Mouse (Mus musculus) heart, postnatal 4 days (tissue): ENCODE results near the gene Zfp385a. TPM values are rescaled to one million over a fixed set of nuclear protein-coding genes. Genes with fewer than 3 reads are reported as not detected.

ENCODE experiments used
- DNase-seq: peaks from one replicate; pipeline ENCODE4 v3.0.0; 2021
- total RNA-seq, 2 experiments: library from RNA; stranded (reverse); gene quantifications; 2 replicates each; pipeline ENCODE4 v1.2.3; 2021

Gene Zfp385a
- 10 to 100 TPM; 21.9 to 22.0 TPM for total RNA-seq

DNA sequence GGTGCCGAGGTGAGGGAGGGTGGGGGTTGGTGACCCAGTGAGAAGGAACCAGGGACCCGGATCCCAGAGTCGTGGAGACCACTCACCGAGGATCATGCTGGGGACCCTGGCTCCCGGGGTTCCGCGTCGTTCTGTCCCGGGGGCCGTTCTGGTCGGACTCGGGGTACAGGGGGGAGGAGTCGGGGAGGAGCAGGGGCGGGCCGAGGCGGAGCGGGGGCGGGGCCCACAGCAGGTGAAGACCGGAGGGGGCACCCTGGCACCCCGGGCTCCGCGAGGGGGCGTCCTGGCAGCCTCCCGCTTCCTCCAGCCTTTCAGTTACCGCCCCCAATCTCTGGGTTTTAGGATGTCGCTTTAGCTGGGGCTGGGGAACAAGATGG lies at the start of gene Zfp385a:
Zfp385a (minus strand) TSS at position 133 of the 377 bp plus-strand sequence.
- peak; percentile 44 for DNase-seq

DNA sequence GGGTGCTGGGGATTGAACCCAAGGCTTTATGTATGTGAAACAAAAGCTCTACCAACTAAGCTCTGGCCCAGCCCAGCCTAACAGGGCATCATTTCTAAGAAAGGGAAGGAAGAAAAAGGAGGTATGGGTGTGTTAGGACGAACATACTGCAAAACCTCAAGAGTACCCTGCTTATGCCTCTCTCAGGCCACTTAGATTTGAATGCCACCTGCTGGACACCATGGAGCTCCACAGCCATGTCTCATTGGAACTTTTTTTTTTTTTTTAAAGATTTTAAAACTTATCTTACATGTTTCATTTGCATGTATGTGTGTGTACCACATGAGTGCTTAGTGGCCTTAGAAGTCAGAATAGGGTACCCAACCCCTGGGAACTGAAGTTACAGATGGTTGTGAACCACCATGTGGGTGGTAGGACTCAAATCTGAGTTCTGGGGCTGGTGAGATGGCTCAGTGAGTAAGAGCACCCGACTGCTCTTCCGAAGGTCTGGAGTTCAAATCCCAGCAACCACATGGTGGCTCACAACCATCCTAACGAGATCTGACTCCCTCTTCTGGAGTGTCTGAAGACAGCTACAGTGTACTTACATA lies 48.8 kb upstream of the Zfp385a start:
- no peak for DNase-seq

DNA sequence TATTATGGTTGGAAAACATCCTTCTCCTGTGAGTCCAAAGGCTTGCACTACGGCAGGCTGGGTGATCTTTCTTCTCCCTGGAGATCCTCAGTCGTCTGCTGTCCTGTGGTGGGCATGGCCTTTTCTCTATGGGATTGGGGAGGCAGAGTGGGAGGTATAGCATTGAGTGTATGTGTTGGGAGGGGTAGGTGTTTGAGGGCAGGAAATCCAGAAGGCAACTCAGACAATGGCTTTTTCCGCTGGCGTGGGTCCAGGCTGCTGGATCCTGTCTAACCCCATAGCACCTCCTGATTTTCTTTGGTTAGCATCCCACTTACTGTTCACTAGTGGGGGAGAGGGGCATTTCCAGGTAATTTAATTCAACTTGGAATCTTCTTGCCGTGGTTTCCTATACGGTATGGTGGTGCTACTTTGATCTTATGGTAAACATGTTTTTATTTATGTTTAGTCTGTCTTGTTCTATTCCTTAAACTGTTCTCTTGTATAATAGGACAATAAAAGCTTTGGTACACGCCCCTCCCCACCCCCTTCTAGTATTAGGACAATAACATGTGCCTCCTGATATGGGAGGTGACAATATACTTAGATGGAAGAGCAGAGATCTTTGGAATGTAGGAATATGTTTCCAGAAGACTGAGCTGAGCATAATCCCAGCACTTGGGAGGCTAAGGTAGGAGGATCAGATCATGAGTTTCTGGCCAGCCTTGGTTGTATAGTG lies 44.0 kb upstream of the Zfp385a start:
- peak; percentile 84 for DNase-seq

DNA sequence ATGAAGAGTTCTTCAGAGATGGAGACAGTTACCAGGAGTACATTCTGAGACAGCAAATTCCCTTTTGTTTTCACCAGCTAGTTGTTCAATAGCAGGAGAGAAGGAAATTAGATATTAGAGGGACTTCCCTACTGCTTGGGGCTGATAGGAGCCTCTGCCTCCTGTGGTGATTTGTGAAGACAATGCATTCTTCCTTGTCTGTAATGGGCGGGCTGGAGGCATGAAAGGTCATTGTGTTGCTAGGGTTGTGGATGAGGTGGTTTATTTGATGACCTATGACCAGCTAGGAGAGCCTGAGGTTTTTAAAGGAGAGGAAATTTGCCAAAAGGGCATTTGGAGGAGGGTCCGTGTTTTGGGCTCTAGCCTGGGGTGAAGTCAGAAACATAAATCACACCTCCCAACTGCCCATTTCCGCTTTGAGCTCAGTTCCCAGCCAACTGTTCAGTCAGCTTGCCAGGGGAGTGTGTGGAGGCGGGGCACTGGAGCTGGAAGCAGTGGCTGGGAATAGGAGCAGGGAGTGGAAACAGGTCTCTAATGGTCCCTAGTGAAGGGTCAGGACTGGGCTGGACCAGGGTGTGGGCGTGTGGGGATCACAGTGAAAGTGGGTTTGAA lies 43.0 kb upstream of the Zfp385a start:
- DNase-seq: peak; percentile 79

DNA sequence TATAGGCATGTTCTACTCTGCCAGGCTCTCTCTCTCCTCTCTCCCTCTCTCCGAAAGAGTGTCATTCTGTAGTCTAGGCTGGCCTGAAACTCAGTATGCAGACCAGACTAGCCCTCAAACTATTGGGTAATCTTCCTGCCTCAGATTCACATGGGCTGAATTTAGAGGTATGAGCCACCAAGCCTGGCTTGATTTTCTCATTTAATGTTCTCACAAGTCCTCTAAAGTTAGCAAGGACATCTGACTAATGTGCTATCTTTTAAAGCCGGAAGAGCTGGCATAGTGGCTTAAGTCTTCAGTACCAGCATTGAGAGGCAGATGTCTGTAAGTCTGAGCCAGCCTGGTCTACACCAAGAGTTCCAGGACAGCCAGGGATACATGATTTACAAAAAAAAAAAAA lies 42.2 kb upstream of the Zfp385a start:
- no peak for DNase-seq

DNA sequence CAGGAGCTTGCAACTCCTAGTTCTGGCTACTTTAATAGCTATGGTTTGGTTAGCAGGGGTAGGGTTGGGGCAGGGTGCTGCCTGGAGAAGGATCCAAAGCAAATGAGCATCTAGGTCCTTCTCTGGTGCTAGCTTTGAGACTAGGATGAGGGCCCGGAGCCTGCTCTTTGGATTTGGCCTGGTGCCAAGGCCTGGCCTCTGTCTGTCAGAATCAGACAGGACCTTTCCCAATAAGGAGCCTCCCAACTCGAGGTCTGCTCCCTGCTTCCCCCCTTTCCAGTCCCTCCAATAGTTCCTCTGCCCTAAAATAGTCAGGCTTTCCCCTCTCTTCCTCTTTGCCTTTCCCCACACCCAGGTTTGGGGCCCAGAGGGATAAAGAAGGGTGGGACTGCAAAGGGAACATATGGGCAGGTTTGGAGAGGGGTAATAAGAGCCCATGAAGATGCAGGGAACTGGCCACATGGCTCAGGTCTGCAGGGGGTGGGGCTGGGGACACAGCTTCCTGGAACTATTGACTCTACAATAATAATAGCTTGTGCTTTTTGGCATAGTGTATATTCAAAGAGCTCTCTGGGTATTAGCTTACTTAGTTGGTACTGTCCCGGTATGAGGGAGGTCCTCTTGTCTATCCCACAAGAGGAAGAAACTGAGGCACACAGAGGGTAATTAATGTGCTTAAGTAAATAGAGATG lies 38.9 kb upstream of the Zfp385a start:
- DNase-seq: peak; percentile 57

DNA sequence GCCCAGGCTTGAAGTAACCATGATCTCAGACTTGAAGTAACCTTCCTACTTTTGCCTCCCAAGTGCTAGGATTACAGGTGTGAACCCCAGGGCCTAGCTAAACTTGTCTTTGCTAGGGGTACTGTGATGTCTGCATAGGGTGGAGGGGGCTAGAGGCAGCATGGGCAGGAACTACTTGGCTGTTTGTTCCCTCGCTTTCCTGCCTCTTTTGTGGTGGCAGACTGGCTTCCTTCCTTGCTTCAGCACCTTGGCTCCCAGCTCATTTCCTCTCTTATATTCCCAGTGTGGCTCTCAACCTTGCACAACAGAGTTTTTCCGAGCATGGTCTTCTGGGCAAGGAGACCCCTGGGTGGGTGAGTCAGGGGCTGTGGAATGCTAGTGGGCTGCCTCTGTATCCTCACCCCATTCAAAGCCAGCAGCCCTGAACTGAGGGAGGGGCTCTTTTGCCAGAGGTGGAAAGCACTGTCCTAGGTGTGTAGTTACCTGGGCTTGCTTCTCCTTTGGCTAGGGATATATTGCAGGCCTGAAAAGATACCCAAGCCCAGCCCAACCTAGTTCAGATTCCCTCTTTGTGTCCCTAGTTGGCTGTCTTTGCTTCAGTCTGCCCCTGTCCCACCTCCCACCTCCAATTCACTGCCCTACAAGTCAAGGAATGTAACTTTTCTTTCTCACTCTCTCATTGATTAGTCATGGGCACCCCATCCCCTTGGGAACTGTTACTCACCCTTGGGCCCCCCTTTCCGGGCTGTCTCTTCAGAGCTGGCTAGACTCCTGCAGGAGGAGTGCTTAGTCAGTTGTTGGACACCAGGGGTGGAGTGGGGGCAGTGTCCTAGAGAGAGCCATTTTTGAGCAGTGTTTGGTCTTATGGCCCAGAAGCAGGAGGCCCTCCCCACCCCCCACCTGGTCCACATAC lies 38.1 kb upstream of the Zfp385a start:
- DNase-seq: no peak

DNA sequence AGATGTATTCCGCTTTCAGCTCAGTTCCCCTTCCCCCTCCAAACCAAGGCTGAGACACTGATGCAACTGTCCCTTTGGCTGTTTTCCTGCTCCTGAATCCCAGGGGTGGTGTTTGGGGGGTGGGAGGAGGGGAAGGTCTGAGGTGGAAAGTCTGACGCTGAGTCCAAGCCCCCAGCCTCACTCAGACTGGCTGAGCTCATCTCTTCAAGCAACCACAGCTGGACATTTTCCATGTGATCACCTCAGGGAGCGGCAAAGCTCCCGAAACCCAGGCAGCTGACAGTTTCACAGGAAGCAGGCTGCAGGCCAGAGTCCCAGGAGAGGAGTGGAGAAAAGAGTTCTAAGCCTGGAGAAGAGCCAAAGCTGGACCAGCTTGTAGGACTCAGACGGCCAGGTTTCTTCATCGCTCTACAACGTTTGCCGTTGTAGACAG lies 37.0 kb upstream of the Zfp385a start:
- peak; percentile 72 for DNase-seq

DNA sequence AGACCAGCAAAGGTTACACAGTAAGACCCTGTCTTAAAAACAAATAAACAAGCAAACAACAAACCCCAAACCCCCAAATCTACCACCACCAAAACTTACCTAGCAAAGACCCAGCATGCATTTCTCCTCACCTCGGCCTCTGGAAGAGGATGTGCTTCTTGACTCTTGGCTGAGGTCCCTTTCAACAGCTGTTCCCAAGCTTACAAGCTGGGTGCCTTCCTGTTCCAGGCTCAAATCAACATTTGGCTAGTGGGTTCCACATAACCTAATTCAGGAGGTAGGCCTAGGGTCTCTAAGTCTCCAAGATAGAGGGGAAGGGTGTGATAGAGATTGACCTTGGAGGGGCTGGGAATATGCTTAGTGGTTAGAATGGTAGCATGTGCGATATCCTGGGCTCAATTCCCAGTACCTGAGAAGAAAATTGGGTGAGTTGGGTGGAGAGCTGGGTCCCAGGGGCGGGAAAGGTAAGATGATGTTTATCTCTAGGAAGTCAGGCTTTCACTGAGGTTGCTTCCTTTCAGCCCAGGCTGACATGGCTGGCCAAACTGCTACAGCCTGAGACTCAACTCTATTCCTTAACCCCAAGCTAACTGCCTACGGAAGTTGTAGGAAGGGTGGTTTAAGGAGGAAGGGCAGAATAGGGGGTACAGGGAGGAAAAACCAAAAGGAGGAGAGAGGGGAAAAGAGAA lies 35.4 kb upstream of the Zfp385a start:
- DNase-seq: no peak

DNA sequence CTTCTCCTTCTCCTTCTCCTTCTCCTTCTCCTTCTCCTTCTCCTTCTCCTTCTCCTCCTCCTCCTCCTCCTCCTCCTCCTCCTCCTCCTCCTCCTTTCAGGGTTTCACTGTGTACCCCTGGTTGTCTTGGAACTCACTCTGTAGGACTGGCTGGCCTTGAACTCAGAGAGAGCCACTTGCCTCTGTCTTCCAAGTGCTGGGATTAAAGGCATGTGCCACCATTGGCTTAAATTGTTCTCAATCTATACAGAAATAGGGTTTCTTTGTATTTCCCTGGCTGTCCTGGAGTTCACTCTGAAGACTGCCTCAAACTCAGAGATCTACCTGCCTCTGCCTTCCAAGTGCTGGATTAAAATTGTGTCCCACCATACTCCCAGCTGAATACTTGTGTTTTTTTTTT lies 32.6 kb upstream of the Zfp385a start:
- no peak for DNase-seq

DNA sequence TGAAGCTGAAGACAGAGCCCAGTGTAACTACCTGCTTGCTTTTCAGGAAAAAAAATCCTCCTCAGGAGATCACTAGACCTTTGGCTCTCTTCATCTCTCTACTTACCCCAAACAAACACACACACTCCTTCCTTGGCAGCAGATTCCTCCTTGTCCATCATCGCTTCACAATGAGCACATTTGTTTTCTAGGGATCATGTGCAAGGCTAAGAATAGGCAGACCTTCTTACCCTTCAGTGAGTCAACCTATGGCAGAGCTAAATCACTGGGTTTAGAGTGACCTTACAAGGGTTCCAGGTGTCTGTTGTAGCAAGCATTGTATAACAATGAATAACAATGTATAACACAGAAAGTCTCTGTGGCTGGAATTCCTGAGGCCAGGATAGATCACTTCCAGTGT lies 31.8 kb upstream of the Zfp385a start:
- peak; percentile 7 for DNase-seq

DNA sequence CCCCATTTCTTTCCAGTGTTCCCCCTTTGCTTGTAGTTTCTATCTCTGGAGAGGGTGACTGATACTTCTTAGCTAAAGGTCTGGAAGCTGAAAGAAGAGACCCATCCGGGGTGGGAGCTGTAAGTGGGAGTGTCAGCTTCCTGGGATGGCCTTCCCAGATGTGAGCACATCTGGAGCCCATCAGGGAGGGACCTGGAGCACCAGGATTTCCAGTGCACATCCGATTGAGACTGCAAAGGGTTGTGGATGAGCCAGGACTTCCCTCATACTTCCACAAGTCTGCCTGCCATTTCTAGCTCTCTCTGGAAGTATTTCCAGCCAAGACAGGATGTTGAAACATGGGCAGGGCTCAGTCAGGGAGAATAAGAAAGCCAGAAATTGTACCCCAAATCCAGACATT lies 31.3 kb upstream of the Zfp385a start:
- DNase-seq: peak; percentile 46

DNA sequence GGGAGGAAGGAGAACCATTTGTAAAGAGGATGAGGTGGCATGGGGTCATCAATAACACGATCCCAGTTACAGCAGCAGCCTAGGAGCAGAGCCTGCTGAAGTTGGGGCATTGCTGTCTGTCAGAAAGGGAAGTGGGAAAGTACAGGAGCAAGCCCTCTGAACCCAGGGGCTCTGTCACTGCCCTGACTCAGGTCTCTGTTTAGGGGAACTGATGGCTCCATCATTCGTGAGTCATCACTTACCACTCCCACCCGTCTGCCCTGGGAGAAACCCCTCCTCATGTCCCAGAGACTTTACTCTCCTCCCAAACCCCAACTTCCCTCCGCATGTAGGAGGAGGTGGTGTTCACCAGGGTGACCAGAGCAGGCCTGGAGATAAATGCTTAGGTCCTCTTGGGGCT lies 30.6 kb upstream of the Zfp385a start:
- DNase-seq: peak; percentile 3

DNA sequence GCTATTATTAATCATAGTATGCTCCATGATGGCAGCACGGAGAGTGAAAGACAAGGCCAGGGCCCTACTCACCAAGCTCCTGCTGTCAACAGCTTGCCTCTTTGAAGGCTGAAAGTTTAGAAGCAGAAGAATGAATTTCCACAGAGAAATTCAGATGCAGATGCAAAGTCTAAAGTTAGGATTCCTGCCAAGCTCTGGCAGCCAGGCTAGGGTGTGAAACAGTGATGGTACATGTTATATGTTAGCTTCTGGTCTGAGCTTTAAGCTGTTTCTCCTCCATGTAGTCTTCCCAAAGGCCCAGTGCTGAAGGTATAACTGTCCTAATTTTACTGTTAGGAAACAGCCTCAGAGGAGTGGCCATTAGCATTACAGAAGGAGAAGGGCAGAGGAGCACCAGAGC lies 29.2 kb upstream of the Zfp385a start:
- DNase-seq: no peak

DNA sequence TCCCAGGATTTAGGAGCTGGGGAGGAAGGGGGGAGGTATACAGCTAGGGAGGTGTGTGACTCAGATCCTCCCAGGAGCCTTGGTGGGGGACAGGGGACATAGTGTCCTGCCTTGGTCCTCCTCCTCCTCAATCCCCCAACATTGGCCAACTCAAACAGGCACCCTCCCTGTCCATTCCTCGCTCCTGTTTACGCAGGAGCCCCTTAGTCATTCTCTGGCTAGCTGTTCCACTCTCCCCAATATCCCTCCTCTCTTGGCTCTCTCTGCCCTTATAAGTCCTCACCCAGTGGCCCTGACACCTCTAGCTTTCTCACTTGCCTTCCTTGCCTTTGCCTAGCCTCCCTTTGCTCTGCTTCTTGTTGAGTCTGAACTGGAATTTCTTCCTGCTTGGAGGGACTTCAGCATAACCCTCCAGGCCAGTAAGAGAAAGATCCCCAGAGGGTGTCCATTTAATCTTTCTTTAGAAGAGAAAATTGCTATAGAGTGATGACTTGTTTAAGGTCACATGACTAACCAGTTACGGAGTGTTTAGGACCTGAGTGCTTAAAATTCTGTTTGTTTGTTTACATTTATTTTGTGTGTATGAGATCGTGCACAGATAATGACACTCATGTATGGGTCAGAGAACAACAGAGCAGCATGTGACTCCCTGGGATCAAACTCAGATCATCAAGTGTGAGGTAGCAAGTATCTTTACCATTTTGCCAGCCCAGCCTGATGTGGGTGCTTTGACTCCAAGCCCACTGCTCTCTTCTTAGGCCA lies 28.5 kb upstream of the Zfp385a start:
- DNase-seq: no peak

DNA sequence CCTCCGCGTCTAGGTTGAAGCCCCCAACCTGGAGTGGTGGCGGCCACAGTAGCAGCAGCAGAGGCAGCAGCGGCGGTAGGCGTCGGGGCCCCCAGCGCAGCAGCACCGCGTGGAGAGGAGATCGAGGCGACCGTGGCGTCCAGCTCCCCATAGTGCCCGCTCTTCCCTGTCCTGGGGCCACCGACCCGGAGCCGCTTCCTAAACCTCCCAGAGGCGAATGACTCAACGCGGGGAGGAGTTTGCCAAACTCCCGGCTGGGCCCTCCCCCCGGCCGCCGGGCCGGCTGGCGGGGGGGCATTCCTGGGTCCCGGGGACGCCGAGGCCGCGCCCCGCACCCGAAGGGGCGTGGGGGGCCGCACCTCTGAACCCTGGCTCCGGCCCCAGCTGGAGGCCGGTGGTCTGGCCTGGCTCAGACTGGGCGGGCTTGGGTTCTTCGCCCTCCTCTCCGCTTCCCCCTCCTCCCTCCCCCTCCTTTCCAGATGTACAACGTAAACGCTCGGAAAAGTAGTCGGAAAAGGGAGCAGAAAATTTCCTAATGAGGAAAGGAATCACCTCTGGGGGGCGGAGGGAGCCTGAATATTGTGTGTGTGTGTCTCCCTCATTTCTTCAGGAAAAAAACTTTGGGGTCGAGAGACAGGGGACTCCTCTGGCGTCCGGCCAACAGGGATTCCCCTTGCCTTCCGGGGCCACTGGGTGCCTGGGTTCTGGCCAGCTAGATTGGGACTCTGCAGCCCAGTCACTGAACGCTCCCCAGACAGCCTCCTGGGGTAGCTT lies 26.7 kb upstream of the Zfp385a start, which contains the start of gene Itga5:
Itga5 (minus strand) TSS at position 388 of the 774 bp plus-strand sequence.
- DNase-seq: peak; percentile 87

DNA sequence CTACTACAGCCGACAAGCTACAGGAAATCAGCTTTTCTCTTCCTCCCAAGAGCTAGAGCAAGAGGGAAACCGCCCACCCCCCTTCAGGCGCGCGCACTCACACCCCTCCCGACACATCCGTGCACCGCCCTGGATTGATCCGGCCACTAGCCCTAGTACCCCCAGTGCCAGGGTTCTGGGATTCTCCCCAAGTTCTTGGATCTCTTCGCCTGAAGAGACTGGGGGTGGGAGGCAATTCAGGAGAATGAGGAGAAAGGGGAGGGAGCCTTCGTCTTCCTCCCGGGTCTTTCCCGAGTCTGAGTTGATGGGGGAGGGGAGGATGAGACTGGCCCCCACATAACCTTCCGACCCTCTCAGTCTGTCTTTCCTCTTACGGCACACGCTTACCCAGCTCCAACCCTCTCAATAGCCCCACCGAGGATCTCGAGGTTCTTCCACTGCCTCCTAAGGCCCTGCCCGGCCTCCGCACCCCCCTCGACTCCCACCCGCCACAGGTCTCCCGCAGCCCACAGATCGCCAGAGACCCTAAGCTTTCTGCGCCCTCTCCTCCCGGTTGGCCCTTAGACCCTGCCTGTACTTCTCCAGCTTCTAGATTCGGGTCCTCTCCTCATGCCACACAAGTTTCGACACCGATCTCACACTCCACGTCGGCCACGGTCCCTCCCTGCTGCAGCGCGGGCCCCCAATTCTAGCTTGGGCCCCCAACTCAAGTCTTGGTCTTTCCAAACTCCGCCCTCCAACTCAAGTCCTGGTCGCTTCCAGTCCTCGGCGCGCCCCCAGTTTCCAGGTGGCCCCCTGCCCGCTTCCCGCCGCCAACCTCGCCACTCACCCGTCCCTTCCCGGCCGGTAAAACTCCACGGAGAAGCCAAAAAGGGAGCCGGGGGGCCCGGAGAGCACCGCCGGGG lies 25.8 kb upstream of the Zfp385a start:
- DNase-seq: peak; percentile 74

DNA sequence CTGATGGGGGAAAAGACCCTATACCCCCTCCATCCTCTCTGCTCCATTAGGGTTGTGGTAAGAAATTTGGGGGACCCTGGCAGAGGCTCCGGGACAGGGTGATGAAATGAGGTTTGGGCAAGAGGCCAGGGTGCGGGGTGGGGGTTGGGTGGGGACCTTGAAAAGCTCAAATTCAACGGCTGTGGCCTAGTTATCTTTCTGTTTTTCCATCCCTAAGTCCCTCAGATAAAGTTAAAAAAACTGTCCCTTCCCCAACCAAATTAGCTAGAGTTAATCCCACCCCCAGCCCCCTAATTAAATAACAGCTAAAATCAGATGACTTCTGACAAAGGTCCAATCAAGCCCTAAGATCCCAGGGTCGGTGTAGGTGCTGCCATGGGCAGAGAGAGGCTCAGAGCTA lies 24.9 kb upstream of the Zfp385a start:
- no peak for DNase-seq

DNA sequence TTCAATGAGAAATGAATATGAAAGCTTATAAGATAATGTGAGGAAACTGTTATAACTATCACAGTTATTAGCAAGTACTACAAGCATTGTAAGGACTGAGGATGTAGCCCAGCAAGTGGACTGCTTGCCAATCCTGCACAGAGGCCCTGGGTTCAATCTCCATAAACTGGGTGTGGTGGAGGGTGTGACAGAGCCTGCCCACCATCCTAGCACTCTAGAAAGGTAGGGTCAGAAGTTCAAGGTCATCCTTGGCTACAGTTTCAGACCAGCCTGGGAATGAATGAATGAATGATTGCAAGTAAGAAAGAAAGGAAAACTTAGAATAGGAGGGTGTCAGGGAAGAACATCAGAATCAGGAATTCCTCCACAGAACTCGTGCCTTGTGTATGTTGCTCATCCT lies 23.9 kb upstream of the Zfp385a start:
- no peak for DNase-seq
